Mouse (Mus musculus) midbrain, embryonic 15.5 days (tissue): Measurements from ENCODE around the gene Spsb4. TPM values are rescaled to one million over a fixed set of nuclear protein-coding genes. Genes with fewer than 3 reads are reported as not detected.
A peak's percentile ranks its signal among the peaks of the same experiment; 100 is the strongest.

ENCODE experiments used
- ATAC-seq: fragments of 200-750 bp; cut with Nextera tagmentation; replicated peaks from 2 replicates; pipeline ENCODE4 v1.8.0; 2017; ENCODE audit warnings: moderate TSS enrichment
- H3K27ac ChIP-seq: fragments of 300-500 bp; sonication (generic); 2 replicates; pipeline ENCODE4 v1.5.1; 2015; ENCODE audit warnings: mild to moderate bottlenecking, inconsistent platforms
- H3K27me3 ChIP-seq: fragments of 300-500 bp; sonication (generic); replicated peaks from 2 replicates; pipeline ENCODE4 v1.6.1; 2015; ENCODE audit warnings: inconsistent platforms
- H3K36me3 ChIP-seq: fragments of 300-500 bp; sonication (generic); replicated peaks from 2 replicates; pipeline ENCODE4 v1.6.1; 2015; ENCODE audit warnings: inconsistent platforms
- H3K4me1 ChIP-seq: fragments of 300-500 bp; sonication (generic); 2 replicates; pipeline ENCODE4 v1.6.1; 2015; ENCODE audit warnings: inconsistent platforms
- H3K4me2 ChIP-seq: fragments of 300-500 bp; sonication (generic); 2 replicates; pipeline ENCODE4 v1.6.1; 2015; ENCODE audit warnings: inconsistent platforms, mild to moderate bottlenecking, moderate library complexity
- H3K4me3 ChIP-seq: fragments of 300-500 bp; sonication (generic); 2 replicates; pipeline ENCODE4 v1.5.1; 2015; ENCODE audit warnings: mild to moderate bottlenecking, inconsistent platforms
- H3K9ac ChIP-seq: fragments of 300-500 bp; sonication (generic); 2 replicates; pipeline ENCODE4 v1.6.1; 2015; ENCODE audit warnings: mild to moderate bottlenecking, inconsistent platforms
- H3K9me3 ChIP-seq: fragments of 300-500 bp; sonication (generic); 2 replicates; pipeline ENCODE4 v1.6.1; 2016; ENCODE audit warnings: inconsistent platforms
- WGBS: fragments of 180-500 bp; shearing (Covaris S2); methylation state at CpG from one replicate; pipeline ENCODE4 v1.1.7; 2015; ENCODE audit warnings: mixed read lengths; 5-methylcytosine and 5-hydroxymethylcytosine counted together
- polyA plus RNA-seq: library from polyadenylated mRNA; unstranded; fragments of >200 nt; fragmentation: Nextera tagmentation; extraction: Ambion mirVana; gene quantifications from 2 replicates; pipeline ENCODE4 v1.2.1, GENCODE M21; 2015

The Spsb4 gene
- polyA plus RNA-seq: 31.7 and 39.0 TPM in 2 replicates

- H3K9me3 ChIP-seq: no peaks in the 10 kb centered on the region
- H3K4me2 ChIP-seq: peak within 1 kb of the TSS; percentile 76
- 1% methylated on average over 42 of the region's 47 CpGs for WGBS
- peak; percentile 89 for ATAC-seq
- H3K4me3 ChIP-seq: peak within 1 kb of the TSS; percentile 74
- H3K36me3 ChIP-seq: no peaks in the 10 kb centered on the region
- peaks cover 46% of the 10 kb centered on the region for H3K4me1 ChIP-seq
- no peaks in the 10 kb centered on the region for H3K27me3 ChIP-seq
- H3K9ac ChIP-seq: peak within 1 kb of the TSS; percentile 83
- H3K27ac ChIP-seq: peak within 1 kb of the TSS; percentile 95
These were observed at the start of gene Spsb4 for GRCm38 (mm10) chr9:97018677-97019147. TSS of gene Spsb4 (minus strand) at chr9:97018843.

GRCm38 (mm10) chr9:97067761-97068160, 49.1 kb upstream of the Spsb4 start:
- no peaks in the 10 kb centered on the region for H3K27me3 ChIP-seq
- H3K9ac ChIP-seq: no peak overlapping the region
- H3K4me2 ChIP-seq: no peak overlapping the region
- H3K4me1 ChIP-seq: 0 out of 2 replicates have a peak, but pooled peaks cover 3% of the 10 kb centered on the region
- ATAC-seq: no peak
- H3K9me3 ChIP-seq: no peaks in the 10 kb centered on the region
- WGBS: 75% methylated on average over 6 of the region's 6 CpGs
- H3K36me3 ChIP-seq: no peaks in the 10 kb centered on the region
- H3K27ac ChIP-seq: no peak overlapping the region
- H3K4me3 ChIP-seq: no peak overlapping the region

GRCm38 (mm10) chr9:97065885-97066284, 47.2 kb upstream of the Spsb4 start:
- no peaks in the 10 kb centered on the region for H3K9me3 ChIP-seq
- H3K4me2 ChIP-seq: no peak overlapping the region
- ATAC-seq: no peak
- H3K4me3 ChIP-seq: no peak overlapping the region
- no peaks in the 10 kb centered on the region for H3K27me3 ChIP-seq
- 0 out of 2 replicates have a peak, but pooled peaks cover 3% of the 10 kb centered on the region for H3K4me1 ChIP-seq
- H3K27ac ChIP-seq: no peak overlapping the region
- H3K9ac ChIP-seq: no peak overlapping the region
- 48% methylated on average over 4 of the region's 4 CpGs for WGBS
- H3K36me3 ChIP-seq: no peaks in the 10 kb centered on the region

- Histone ChIP-seq H3K9me3 (no peaks in the 10 kb centered on the region), H3K4me1 (0 out of 2 replicates have a peak, but pooled peaks cover 3% of the 10 kb centered on the region), H3K27me3 (no peaks in the 10 kb centered on the region), H3K27ac (no peak overlapping the region), H3K36me3 (no peaks in the 10 kb centered on the region), H3K4me2 (no peak overlapping the region), H3K9ac (no peak overlapping the region), H3K4me3 (no peak overlapping the region)
- ATAC-seq: no peak
- 66% methylated on average over 5 of the region's 5 CpGs for WGBS
These were observed 46.6 kb upstream of the Spsb4 start for GRCm38 (mm10) chr9:97065216-97065615.

- 89% methylated on average over 1 of the region's 1 CpGs for WGBS
- Histone ChIP-seq H3K4me2 (no peak overlapping the region), H3K9ac (no peak overlapping the region), H3K9me3 (no peaks in the 10 kb centered on the region), H3K4me1 (0 out of 2 replicates have a peak, but pooled peaks cover 3% of the 10 kb centered on the region), H3K27ac (no peak overlapping the region), H3K36me3 (no peaks in the 10 kb centered on the region), H3K27me3 (no peaks in the 10 kb centered on the region), H3K4me3 (no peak overlapping the region)
- no peak for ATAC-seq
These were observed 45.5 kb upstream of the Spsb4 start for GRCm38 (mm10) chr9:97064161-97064560.

- Histone ChIP-seq H3K4me2 (no peak overlapping the region), H3K36me3 (no peaks in the 10 kb centered on the region), H3K27me3 (no peaks in the 10 kb centered on the region), H3K4me1 (peaks cover 1% of the 10 kb centered on the region; the same call in 1 of the 2 replicates), H3K27ac (no peak overlapping the region), H3K9ac (no peak overlapping the region), H3K4me3 (no peak overlapping the region), H3K9me3 (no peaks in the 10 kb centered on the region)
- ATAC-seq: no peak
- WGBS: 92% methylated on average over 9 of the region's 9 CpGs
These were observed 43.1 kb upstream of the Spsb4 start for GRCm38 (mm10) chr9:97061696-97062095.

- H3K4me1 ChIP-seq: peaks cover 10% of the 10 kb centered on the region; the same call in 1 of the 2 replicates
- no peak for ATAC-seq
- 62% methylated on average over 18 of the region's 18 CpGs for WGBS
- H3K9me3 ChIP-seq: no peaks in the 10 kb centered on the region
- no peak overlapping the region for H3K4me3 ChIP-seq
- no peak overlapping the region for H3K9ac ChIP-seq
- H3K36me3 ChIP-seq: no peaks in the 10 kb centered on the region
- no peaks in the 10 kb centered on the region for H3K27me3 ChIP-seq
- no peak overlapping the region for H3K27ac ChIP-seq
- peak overlapping the region; percentile 13; the same call in 1 of the 2 replicates for H3K4me2 ChIP-seq
These were observed 38.1 kb upstream of the Spsb4 start for GRCm38 (mm10) chr9:97056541-97057338.

GRCm38 (mm10) chr9:97055906-97056305, 37.3 kb upstream of the Spsb4 start:
- no peaks in the 10 kb centered on the region for H3K27me3 ChIP-seq
- H3K4me1 ChIP-seq: peaks cover 14% of the 10 kb centered on the region; the same call in 1 of the 2 replicates
- 42% methylated on average over 14 of the region's 14 CpGs for WGBS
- no peak overlapping the region for H3K9ac ChIP-seq
- H3K4me2 ChIP-seq: no peak overlapping the region
- no peak overlapping the region for H3K4me3 ChIP-seq
- no peak for ATAC-seq
- no peak overlapping the region for H3K27ac ChIP-seq
- no peaks in the 10 kb centered on the region for H3K36me3 ChIP-seq
- no peaks in the 10 kb centered on the region for H3K9me3 ChIP-seq

- peaks cover 10% of the 10 kb centered on the region; the same call in 1 of the 2 replicates for H3K4me1 ChIP-seq
- no peak overlapping the region for H3K9ac ChIP-seq
- ATAC-seq: peak; percentile 75
- H3K27me3 ChIP-seq: no peaks in the 10 kb centered on the region
- H3K27ac ChIP-seq: no peak overlapping the region
- H3K4me3 ChIP-seq: no peak overlapping the region
- H3K36me3 ChIP-seq: no peaks in the 10 kb centered on the region
- H3K9me3 ChIP-seq: no peaks in the 10 kb centered on the region
- H3K4me2 ChIP-seq: no peak overlapping the region
- 14% methylated on average over 8 of the region's 8 CpGs for WGBS
These were observed 32.5 kb upstream of the Spsb4 start for GRCm38 (mm10) chr9:97051176-97051575.

- ATAC-seq: no peak
- Histone ChIP-seq H3K9me3 (no peaks in the 10 kb centered on the region), H3K4me1 (peaks cover 7% of the 10 kb centered on the region; the same call in 1 of the 2 replicates), H3K9ac (no peak overlapping the region), H3K36me3 (no peaks in the 10 kb centered on the region), H3K27ac (no peak overlapping the region), H3K4me3 (no peak overlapping the region), H3K4me2 (no peak overlapping the region), H3K27me3 (no peaks in the 10 kb centered on the region)
- WGBS: 82% methylated on average over 4 of the region's 4 CpGs
These were observed 27.6 kb upstream of the Spsb4 start for GRCm38 (mm10) chr9:97046240-97046639.

- Histone ChIP-seq H3K9me3 (no peaks in the 10 kb centered on the region), H3K36me3 (no peaks in the 10 kb centered on the region), H3K27ac (no peak overlapping the region), H3K27me3 (no peaks in the 10 kb centered on the region), H3K9ac (no peak overlapping the region), H3K4me1 (no peaks in the 10 kb centered on the region), H3K4me2 (no peak overlapping the region), H3K4me3 (no peak overlapping the region)
- ATAC-seq: no peak
- WGBS: 65% methylated on average over 8 of the region's 8 CpGs
These were observed 23.0 kb upstream of the Spsb4 start for GRCm38 (mm10) chr9:97041633-97042032.

- Histone ChIP-seq H3K9me3 (no peaks in the 10 kb centered on the region), H3K36me3 (no peaks in the 10 kb centered on the region), H3K4me3 (no peak overlapping the region), H3K4me1 (no peaks in the 10 kb centered on the region), H3K9ac (no peak overlapping the region), H3K4me2 (no peak overlapping the region), H3K27me3 (no peaks in the 10 kb centered on the region), H3K27ac (no peak overlapping the region)
- ATAC-seq: no peak
- WGBS: 93% methylated on average over 3 of the region's 3 CpGs
These were observed 19.4 kb upstream of the Spsb4 start for GRCm38 (mm10) chr9:97038010-97038409.

GRCm38 (mm10) chr9:97036656-97037055, 18.0 kb upstream of the Spsb4 start:
- Histone ChIP-seq H3K4me1 (no peaks in the 10 kb centered on the region), H3K27me3 (no peaks in the 10 kb centered on the region), H3K9ac (no peak overlapping the region), H3K4me3 (no peak overlapping the region), H3K4me2 (no peak overlapping the region), H3K36me3 (no peaks in the 10 kb centered on the region), H3K27ac (no peak overlapping the region), H3K9me3 (no peaks in the 10 kb centered on the region)
- WGBS: 80% methylated on average over 7 of the region's 7 CpGs
- ATAC-seq: no peak
